Mouse (Mus musculus) right cerebral cortex, postnatal 14 days (tissue): ENCODE measurements around the gene Nrp2.

Source experiments
- DNase-seq: peaks from one replicate; pipeline ENCODE4 v3.0.0; 2022

Nrp2 gene

DNA sequence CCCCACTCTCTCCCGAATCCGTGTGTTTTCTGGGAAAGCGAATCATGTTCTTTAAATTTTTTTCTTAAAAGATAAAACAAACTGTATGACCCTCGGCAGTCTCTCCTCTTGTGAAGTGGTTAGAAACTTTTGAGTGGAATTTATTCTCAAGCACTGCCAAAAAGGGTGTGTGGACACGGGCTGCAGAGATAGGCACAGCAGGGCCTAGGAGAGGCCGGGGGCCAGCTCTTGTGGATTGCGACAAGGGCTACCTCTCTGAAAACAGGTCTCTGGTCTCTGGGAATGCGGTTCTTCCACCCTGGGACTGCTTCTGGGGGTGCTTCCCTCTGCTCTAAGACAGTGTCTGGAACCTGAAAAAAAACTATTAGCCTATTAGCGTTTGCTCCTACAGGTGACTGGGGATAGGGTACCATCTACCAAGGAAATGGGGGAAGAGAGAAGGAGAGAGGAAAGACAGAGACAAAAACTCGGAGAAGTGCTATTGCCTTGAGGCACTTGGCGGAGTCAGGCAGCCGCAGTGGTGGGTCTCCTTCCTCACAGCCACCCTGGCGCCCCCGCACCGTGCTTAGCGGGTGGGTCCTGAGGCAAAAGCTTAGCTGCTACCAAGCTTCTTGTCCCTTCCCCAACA, 1.9 kb downstream of the Nrp2 start:
- no peak for DNase-seq

DNA sequence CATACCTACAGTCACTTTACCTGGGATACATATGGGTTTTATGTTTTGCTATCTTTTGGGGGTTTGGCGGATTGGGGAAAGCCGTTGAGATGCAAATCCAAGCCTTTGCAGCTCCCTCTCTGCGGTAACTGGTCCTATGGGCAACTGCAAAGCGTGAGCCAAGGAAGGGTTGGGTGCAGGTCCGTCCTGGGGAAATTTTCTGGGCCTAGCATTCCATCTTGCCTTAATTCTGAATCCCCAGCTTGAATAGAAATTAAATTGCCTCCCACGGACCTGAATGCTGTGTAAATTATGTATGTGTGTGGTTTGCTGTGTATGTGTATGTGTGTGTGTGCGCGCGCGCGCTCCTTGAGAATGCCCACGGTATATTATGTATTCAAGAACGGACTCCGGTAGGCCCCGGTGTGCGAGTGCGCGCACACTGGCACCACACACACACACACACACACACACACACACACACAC, 2.5 kb downstream of the Nrp2 start:
- no peak for DNase-seq

DNA sequence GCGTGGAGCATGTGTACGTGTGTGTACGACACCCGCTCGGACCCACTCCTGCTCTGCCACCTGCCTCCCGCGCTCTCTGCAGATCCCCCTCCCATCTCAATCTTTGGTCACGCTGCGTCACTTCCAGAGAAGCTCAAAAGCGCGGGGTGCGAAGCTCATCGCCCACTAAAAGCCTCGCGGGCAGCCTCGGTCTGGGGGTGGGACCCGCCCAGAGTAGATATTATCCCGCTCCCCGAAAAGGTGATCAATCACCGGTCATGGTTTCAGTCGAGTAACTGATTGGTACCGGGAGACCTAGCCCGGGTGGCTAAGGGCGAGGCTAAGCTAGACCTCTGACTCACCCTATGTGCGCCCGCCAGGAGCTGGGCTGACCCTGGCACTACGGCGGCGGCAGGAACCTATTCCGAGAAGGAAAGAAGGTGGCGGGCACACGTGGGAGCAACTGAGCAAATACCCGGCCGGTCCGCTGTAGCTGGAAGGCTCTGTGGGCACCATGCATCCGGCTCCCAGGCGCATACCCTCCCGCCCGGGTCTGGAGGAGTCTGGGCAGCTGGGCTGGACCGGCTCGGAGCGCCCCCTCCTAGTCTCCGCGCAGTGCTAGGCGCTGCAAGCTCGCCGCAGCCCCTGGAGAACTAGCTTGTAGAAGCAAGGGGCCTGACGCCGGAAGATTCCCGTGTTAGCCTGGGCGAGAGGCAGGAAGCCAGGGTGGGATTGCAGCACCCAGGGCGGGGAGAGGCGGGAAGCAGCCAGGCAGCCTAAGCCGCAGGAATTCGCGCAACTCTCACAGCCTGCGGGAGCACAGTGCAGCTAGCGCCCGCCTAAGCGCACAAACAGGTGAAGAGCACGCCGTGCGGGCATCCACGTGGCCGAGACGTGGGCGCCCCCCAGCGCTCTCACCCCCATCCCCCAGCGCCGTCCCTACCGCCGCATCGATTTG, 3.3 kb downstream of the Nrp2 start:
- peak; percentile 50 for DNase-seq

DNA sequence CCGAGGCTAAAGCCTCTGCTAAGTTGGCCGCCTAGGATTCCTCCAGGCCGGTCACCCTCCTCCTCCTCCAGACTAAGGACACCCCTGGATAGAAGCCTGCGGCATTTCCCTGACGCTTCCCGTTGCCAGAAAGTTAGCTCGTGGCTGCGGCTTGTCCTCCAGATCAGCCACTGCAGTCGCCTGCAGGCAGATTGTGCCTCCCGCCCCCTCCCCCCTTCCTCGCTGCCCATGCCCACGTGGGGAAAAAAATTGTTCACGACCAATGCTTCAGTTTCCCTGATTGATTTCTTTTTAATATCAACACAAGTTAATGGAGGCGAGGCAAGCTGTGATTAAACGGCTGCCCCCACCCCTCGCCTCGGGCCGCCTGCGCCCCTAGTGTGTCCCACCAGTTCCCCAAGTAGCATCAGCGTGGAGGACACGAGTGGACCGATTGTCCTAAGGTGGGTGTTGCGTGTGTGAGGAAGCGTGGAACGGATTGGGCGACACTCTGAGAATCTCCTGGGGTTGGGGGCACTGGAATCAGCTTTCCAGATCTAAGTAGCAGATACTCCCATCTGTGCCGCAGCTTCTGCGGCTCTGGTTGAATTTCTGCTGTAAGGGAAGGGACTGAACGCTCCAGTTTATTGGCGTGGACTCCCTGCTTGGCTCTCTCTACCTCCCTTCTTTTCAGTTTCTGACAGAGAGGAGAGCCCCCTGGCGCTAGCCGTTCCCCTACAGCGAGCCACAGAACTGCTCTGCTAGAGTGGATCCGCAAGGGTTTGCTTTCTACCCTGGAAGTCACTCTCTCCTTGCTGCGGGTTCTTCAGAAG, 4.2 kb downstream of the Nrp2 start:
- DNase-seq = peak; percentile 58

DNA sequence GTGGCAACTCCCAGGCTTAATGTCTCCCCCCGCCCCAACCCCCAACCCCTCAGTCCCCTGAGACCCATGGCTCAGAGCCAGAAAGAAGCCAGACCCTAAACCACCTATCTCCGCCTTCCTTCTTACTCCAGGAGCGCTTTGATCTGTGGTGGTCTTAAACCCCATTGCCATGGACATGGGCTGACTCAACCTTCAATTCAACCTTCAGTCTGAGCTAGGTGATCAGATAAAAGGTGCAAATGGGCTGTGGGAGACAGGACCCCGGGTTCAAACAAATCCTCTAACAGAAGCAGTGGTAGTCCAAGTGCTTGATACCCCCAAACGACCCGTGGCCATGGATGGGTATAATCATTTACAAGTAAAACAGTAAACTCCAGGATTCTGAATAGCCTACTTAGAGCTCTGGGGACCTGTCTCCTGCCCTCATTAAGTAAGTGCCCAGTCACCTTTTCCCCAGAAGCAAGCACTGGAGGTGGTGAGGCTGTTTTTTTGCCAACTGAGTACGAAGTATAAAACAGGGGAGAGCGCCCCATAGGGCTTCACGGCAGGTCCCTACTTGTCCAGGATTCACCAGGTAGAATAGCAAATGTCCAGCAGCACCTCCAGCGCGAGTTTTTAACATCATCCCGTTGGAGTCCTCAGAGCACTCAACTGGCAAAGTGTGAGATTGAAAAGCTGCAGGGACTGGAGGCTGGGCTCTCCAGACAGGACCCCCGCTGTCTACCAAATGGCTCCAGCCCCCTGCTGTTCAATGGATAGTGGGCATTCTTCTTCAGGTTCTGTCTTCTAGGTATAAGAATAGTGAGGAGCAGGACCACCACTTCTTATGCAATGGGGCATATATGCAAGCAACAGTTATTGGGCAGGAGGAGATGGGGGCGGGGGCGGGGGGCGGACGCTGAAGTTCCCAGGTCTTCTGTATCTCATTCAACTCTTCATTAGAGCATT, 5.1 kb downstream of the Nrp2 start:
- no peak for DNase-seq

DNA sequence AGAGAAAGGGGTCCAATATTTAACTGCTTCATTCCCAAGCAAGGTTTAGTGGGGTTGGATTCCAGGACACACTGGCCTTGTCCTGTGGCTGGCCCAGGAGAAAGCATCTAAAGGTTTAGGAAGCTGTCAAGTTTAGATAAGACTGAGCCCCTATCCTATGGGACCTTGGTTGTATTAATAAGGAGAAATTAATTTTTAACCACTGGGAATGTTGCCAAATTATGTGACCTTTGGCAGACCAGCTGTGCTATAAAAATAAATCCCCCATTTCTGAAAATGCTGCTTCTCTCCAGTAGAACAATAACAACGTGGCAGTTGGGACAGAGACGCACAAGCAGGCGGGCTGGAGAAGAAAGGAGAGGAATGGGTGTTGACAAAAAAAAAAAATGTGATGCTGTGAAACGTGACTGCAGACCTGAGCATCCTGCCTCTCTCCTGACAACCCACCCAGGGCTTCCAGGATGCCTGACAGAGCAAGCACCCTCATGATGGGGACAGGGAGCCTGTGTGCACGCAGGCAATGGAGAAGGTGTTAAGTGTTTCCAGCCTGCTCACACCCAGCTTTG, 6.8 kb downstream of the Nrp2 start:
- DNase-seq = no peak

DNA sequence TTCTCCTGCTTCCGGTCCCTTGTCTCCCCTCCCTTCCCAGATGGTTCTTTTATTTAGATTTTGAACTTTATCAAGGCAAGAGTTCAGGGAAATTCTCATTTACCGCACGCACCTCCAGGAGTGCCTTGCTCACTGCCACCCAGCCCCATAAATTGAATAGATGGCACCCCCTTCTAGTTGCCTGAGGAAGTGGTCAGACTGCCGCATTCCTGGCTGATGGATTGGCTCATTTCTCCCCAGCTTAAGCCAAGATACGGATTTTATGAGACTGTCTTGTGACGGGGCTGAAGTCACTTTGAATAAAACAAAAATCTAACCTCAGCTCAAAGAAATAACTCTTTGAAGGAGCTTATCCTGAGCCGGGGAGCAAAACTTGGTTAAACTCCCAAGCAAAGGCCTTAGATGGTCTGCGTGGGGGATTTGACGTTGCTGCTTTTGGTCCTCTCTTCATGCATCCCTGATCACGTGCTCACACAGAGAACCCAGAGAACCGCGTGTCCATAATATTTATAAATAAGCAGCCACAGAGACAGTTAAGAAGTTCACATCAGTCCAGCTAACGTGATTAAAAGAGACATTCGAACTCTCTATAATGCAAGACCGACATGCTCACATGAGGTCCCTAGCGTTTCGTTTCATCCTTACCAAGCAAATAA, 10.1 kb downstream of the Nrp2 start:
- no peak for DNase-seq

DNA sequence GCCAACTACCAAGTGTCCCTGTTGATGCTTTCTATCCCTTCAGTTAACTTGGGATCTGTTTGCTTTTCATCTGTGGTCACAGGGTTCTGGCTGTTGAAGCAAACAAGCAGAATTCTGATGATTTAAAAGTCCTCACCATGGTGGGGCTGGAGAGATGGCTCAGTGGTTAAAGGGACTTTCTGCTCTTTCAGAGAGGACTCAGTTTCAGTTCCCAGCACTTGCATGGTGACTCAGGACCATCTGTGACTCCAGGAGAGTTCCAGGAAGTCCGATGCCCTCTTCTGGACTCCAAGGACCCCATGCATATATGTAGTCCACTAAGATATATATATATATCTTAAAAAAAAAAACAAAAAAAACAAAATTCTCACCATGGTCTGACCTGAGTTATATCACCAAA, 11.9 kb downstream of the Nrp2 start:
- no peak for DNase-seq

DNA sequence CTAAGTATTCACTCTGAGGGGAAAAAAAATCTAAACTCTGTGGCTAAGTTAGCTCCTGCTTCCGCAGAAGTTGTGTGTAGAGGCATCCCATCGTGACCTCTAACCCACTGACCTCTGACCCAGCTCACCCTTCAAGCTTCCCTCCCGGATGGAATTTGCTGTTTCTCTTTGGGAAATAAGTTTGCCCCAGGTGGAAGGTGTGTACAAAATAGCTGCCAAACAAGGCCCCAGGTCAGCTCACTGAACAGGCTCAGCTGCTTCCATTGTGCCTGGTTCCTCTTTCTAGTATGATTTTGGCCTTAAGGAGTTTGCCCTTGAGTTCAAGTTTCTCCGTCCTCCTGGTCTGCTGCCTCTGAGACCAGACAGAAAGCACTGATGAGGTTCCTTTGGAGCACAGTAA, 12.6 kb downstream of the Nrp2 start:
- no peak for DNase-seq

DNA sequence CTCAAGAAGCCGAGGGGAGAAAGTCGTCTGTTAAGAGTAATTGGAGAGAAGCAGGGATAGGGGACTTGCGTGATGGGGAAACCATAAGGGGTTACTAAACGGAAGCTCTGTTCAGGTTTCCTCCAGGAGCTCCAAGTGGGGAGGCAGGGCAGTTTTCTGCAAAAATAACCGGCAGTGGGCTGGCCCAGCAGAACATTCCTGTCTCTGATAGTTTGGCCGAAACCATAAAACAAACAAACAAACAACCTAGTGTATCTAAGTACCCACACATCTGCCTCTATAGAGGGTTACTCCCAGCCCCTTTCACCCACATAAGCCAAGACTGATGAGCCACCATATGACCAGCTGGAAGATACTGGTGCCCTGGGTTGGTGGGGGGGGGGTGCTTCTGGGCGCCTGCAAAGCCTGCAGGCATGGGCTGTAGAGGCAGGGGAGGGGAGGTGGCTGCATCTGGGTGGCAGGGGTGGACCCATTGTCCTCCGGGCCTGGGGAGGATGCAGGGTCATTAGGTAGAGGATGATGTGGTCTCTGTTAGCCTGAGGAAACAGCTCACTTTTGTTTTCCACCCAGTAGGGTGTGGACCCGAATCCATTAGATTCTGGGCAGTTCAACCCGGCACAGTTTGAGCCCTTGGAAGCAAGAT, 13.9 kb downstream of the Nrp2 start:
- no peak for DNase-seq

DNA sequence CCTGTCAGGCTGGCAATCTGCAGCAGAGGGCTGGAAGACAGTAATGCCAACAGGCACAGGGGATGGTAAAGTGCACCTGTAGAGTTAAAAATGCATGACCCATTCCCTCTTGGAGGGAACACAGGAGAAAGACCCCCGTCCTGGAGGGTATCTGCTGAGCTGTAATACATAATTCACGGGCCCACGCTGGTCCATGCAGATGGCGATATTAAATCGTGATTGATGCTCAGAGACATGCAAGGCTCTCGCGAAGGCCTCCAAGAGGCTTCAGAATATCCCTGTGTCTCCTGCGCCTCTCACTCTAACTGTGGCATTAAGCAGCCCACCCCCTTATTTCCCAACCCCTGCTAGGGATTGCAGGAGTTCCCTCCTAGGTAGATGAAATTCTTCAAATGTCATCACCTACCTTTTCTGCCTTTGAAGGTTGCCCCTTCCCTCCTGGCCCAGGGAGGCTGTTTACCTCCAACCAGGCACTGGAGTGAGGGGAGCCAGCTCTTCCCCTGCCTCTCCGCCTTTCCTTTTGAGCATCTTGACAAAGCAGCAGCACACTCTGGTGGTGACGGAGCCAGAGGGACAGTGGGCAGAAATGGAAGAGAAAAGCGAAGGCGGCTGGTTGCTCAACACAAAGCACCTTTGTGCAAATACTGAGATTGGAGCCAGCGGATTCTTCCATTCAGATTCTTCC, 14.6 kb downstream of the Nrp2 start:
- peak; percentile 57 for DNase-seq

DNA sequence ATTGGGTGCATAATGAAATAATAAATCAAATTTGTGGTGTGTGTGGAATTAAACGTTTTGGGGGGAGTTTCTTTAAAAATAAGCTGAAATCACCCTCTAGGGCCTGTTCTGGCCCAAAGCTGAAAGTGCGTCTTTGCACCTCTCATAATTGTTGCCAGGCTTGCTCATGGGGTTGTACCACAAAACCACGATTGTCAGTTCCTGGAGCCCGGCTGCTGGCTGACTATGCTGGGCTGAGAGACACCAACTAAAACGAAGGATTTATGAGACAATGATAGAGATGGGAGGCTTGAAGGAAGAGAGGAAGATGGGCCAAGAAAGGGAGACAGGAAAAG, 15.1 kb downstream of the Nrp2 start:
- no peak for DNase-seq

DNA sequence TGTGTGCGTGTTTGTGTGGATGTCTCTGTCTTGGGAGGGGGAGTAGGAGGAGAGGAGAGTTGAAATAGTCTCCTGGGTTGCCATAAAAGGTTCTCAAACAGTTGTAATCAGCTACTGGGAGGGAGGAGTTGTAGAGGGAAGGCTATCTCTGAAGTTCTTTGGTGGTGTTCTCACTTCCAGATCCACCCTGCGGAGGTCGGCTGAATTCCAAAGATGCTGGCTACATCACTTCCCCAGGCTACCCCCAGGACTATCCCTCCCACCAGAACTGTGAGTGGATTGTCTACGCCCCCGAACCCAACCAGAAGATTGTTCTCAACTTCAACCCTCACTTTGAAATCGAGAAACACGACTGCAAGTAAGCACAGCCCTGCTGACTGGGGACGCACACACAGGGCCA, 15.7 kb downstream of the Nrp2 start:
- no peak for DNase-seq

DNA sequence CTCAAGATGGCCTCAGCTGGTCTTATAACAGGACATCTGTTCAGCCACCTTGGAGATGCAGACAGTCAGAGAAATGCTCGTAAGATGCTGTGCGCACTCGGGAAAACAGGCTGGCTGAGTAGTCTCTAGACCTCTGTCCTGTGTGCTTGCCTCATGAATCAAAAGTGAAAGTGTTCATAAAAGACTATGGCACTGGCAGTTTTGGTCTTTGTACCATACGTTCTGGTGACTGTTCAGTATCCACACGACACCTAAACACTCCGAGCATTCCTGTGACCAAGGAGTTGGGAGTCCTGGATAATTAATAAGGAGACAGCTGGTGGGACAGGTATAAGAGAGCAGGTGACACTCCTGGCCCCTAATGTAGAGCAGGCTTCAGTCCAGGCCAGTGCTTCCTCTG, 16.7 kb downstream of the Nrp2 start:
- no peak for DNase-seq

DNA sequence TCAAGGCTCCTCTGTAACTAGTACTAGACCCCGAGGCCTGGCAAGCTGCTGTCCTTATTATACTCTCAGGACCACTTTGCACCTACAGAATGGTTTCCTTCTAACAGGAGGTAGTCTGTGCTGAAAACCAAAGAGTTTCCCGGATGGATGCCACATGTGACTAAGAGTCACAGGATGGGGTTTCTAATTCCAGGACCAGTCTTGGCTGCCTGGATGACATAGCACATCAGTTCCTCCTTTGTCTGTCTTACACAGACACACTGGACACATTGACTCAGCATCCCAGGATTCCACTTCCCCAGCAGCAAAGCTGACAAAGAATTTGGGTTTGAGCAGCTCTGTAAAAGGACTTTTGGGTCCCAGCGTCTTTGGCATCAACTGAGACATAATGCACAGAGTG, 17.1 kb downstream of the Nrp2 start:
- no peak for DNase-seq

DNA sequence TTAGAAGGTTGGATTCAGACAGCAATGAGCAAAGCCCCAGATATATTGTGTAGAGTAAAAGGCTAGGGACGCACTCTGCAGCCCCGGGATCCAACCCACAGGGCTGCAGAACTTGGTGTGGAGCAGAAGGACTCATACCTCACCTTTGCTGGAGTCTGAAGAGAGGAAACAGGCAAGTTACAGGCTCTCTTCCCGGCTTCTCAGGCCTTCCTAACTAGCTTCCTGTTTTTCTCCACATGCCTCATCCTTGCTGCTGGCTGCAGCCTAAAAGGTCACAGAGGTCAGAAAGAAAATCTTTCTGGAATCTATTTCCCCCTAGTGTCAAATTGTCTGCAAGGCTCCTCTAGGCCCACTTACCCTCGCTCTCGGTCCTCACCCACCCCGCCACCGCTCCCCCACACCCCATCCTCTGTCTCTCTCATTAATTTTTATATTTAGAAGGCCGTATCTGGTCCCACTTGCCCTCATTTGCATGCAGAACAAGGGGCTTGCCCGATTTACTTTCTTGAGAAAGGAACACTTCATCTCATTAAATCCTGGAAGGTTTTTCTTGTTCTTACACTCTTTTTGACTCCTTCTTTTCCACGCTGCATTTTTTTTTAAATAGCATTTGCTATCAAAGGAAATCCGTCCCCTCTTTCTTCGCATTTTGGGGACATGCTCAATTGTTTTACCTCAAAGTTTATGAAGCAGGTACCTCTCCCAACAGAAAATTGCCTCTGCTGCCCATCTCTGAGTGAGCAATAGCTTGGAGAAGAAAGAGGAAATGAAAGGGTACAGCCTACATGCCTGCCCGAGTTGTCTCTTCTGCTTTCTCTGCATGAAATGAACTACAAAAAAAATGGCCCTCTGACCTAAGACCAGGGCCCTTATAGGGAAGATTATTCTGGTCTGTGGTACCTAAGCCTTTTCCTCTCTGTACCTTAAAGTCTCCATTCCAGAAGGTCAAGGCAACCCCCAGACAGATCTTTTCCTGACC, 17.9 kb downstream of the Nrp2 start:
- DNase-seq = no peak

DNA sequence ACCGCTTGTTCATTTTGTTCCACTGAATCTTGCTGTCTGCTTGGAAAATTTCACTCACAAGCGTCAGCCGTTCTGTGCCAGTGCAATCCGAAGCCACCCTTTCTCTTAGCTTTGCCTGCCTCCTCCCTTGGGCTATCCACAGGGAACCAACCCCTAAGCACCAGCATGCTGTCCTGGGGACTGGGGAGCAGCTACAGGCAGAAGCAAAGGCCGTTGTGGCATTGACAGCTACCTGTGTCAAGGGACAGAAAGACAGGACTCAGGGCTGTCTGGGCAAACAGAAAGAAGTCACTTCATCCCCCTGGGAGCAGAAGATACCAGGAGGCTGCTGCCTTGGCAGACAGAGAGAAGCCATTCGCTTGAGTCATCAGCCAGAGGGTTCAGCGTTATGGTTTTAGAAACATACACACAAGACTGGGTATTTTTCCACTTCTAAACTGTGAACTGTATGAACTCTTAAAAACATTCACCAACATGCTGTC, 18.7 kb downstream of the Nrp2 start:
- no peak for DNase-seq

DNA sequence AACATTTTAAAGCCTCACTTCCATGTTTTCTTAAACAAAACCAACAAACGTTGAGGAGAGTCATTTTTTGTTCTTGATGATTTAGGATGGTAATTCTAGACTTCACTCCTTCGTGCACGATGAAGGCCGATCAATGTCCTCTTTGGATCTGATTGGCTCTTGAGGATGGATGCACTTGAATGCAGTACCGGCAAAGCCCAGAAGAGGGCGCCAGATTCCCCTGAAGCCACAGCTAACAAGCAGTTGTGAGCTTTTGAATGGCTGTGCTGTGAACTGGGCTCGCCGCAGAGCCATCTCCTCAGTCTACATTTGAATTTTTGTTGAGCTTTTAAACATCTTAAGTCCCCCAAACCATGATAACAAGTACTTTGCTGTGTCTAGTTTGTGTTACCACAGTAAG, 19.4 kb downstream of the Nrp2 start:
- no peak for DNase-seq

DNA sequence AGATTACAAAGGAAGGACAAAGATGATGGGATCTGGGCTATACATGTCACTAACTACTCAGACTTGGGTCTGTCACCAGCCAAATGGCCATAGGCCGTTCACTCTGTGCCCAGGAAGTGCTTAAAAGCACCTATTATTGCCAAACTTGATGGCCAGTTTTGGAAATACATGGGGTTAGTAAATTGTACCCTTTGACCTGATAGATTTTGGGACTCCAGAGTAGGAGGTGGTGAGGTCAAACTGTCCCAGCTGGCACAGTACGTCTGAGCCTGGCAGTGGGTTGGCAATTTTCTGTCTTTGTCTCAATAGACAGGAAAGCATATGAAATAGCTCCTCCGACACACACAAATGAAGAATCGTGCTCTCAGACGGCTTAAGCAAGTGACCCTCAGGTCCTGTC, 20.8 kb downstream of the Nrp2 start:
- DNase-seq = no peak
